Mouse (Mus musculus): Measurements from ENCODE around the gene Anxa11.
"Not testable (repeated sequence)": the region's sequence is repeated elsewhere in the genome, so short reads cannot be mapped to it uniquely, and the experiment has no call there.

Anxa11 gene

GRCm38 (mm10) chr14:25872461-25873415, 30.8 kb downstream of the Anxa11 start:
- peak; percentile 45 for DNase-seq

- DNase-seq: not testable (repeated sequence)
These were observed 34.7 kb downstream of the Anxa11 start for GRCm38 (mm10) chr14:25876640-25877039.

DNA sequence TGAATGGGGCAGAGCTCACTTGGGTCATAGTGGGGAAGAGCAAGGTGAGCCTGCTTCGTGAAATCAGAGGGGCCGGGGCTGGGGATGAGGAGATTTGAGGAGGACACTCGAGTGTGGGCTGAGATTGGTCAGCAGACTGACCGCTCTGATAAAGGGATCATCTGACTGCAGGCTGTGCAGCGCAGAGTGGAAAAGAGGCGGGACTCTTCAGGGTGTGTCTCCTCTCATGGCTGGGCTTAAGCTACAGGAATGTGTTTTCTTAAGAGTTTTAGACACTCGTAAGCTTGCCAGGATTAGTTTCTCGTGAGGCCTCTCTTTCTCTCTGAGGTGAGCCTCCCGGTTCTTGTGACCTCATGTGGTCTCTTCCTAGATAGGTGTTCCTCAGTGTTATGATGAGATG, 39.8 kb downstream of the Anxa11 start:
- DNase-seq: not testable (repeated sequence)

GRCm38 (mm10) chr14:25885886-25886285, 43.9 kb downstream of the Anxa11 start:
- DNase-seq: not testable (repeated sequence)

- not testable (repeated sequence) for DNase-seq
These were observed 52.6 kb downstream of the Anxa11 start for GRCm38 (mm10) chr14:25894566-25894965.

GRCm38 (mm10) chr14:25895686-25896085, 53.7 kb downstream of the Anxa11 start:
- not testable (repeated sequence) for DNase-seq

DNA sequence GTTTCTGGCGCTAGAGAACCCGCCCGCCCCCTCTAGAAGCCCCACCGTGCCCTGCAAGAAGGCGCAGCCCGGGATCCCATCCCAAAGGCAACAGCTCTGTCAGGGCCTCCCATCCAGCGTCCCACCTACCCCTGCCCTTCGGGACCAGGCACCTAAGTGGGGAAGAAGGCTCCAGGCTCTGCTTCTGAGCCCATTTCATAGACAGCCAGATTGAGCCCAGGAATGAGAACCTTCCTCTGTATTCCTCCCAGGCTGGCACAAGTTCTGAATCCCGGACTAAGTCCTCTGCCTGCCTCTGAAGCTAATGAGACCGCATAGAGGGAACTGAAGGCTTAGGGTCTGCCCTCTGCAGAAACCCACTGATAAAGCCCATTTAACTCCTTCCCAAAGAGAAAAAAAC, 61.0 kb downstream of the Anxa11 start, which contains the start of gene Plac9a:
Gene Plac9a (minus strand): TSS at position 101 of the 400 bp plus-strand sequence.
- not testable (repeated sequence) for DNase-seq

- DNase-seq: peak; percentile 1
These were observed 63.3 kb downstream of the Anxa11 start for GRCm38 (mm10) chr14:25905243-25905642.

GRCm38 (mm10) chr14:25907272-25907671, 65.3 kb downstream of the Anxa11 start:
- not testable (repeated sequence) for DNase-seq

- DNase-seq: not testable (repeated sequence)
These were observed 67.0 kb downstream of the Anxa11 start for GRCm38 (mm10) chr14:25908976-25909375.

DNA sequence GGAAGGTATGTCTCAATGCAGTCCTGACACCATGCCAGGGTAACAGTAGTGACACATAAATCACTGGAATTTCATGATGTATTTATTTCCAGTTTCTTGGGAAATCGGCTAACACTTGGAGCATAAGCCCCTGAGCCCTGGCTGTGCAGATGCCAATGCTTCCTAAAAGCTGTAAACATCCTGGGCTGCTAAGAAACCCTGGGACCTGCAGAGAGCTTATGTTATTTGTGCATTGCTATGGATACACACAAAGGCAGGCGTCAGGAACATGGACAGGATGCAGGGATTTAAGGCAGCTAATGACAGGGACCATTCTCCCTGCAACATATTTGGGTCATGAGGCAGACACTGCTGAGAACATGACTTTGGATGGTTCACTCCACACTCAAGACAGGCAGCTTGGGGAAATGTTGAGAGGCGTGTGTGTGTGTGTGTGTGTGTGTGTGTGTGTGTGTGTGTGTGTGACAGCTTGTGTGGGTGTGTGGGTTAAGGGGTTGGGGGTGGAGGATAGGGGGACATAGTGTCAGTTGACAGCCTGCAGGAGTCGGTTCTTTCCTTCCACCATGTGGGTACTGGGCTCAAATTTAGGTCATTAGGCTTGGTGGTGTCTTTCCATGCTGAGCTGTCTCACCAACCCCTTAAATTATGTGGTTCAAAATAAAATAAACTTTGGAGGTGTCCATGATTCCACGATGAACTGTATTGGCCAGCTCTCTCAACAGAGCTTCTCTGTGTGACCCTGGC, 76.6 kb downstream of the Anxa11 start:
- not testable (repeated sequence) for DNase-seq

GRCm38 (mm10) chr14:25926814-25927561, 85.0 kb downstream of the Anxa11 start:
- DNase-seq: not testable (repeated sequence)

- DNase-seq: not testable (repeated sequence)
These were observed 85.6 kb downstream of the Anxa11 start, which contains the start of gene Tmem254a for GRCm38 (mm10) chr14:25927562-25927881. TSS of gene Tmem254a (minus strand) at chr14:25927672.

Data from right cerebral cortex, postnatal 4 days (tissue).